Mouse (Mus musculus): ENCODE measurements at regions not wholly inside any gene's neighbourhood (a gene's known extent, or its start where the extent isn't known, plus 50 kb on each side); places are given as distances from the start of the nearest gene placed in this dataset.
A peak's percentile ranks its signal among the peaks of the same experiment; 100 is the strongest.

GRCm38 (mm10) chr17:27364899-27365298 lies 156.3 kb downstream of the Grm4 start:
- no peak for DNase-seq (ENCODE audit: low spot score in 2 of 2)

DNA sequence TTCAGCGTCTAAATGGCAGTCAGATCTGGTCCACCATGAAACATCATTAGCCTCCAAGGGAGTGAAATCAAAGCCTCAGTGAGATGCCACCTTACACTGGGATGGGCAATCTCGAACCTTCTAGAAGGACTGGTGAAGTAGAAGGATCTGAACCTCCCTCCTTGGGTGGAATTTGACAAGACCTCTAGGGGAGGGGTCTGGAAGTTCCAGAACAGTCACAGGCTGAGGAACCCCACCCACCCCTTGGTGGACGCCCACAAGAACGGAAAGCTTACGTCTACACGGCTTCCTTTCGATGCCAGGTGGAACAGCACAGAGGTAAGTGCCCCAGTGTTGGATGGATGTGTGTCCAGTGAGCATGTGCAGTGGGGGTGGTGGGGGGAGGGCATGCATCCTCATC lies 156.9 kb downstream of the Grm4 start:
- DNase-seq (ENCODE audit: low spot score in 2 of 2), result no peak

DNA sequence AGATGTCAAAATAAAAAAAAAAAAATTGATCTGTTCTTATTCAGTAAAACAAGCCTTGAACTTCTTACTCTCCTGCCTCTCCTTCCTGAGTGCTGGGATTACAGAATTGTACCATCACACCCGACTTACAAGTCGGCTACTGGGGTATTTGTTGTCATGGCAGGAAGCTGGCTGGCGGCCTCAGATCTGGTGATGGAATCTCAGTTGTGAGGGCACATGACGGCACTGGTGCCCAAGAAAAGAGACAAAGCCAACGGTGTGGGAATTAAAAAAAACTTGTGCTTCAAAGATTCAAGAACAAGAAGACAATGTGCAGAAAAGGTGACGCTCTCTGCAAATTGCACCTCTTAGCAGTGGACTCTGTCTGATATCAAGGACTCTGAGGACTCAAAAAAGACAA lies 157.3 kb downstream of the Grm4 start:
- DNase-seq (ENCODE audit: low spot score in 2 of 2), result no peak

DNA sequence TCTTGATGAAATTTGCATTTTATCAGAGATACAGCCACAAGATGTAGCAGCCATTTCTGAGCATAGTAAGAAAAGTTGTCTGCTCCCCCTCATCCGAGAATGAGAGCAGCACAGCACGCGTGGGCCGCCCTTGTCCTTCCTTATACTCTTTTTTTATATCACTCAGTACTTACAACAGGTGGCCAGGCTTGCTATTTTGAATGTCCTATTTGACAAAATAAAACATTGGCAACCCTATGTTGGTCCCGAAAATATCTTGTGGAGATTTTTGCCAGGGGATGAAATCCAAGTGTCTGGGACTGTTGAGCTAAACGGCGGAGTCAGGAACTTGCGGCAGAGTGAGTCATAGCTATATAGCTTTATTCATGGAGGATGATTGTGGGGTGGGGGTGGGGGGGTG lies 158.0 kb upstream of the Lemd2 start:
- DNase-seq (ENCODE audit: low spot score in 2 of 2), result peak; percentile 5 to 36

DNA sequence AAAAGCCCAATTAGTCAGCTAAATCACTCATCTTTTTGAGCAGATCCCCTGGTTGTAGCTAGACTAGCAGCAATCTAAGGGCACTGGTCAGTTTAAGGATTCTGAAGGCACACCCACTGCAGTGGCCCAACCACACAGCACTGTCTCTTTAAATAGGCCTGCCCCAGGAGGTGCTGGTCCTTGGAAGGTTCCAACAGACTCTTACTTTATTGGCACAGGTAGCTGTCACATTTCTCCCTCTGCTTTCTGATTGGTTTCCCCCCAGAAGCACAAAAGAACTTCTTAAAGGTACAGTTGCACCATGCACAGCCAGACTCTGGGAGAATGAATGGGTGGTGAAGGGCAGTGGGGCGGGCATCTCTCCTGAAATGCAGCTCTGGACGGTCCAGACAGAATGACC lies 157.1 kb upstream of the Lemd2 start:
- DNase-seq (ENCODE audit: low spot score in 2 of 2), result peak in 1 of 2 experiments; percentile 18

DNA sequence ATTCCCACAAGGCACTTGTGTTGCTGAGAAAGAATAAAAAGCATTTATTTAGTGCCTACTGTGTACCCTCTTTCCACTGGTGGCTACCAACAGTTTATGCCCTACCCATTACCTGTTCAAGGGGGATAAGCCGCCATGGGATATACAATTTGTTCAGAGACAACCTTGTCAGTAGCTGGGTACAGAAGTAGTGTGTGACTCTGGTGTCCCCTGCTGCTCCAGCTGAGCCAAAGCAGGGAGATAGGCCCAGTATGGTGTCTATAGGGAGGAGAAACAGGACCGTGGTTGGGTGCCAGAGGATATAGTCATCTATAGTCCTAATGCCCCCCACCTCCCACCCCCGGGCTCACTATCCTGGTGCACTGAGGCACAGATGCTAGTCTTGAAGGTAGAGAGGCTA lies 152.6 kb upstream of the Lemd2 start:
- DNase-seq (ENCODE audit: low spot score in 2 of 2), result no peak

- no peak for DNase-seq (ENCODE audit: low spot score in 2 of 2)
Observed at GRCm38 (mm10) chr17:27355717-27356116, 151.4 kb upstream of the Lemd2 start.

DNA sequence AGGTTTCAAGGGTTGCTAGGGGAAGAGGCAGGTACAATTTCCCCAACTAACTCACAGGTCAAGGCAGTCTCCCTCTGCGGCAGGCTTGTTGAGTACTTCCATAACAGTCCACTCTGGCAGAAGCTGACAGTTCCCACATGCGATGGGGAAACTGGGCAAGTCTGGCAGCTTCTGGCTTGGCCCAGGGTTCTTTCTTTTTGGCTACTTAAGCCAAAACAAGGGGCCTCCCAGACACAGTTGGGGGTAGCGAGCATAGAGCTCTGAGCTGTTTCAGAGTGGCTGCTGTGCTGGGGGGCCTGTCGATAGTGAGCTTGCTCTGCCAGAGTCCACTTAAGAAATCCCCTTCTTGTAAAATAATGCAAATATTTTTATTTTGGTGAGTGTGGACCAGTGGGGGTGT lies 150.8 kb upstream of the Lemd2 start:
- DNase-seq (ENCODE audit: low spot score in 2 of 2), result no peak

- no peak for DNase-seq (ENCODE audit: low spot score in 2 of 2)
Observed at GRCm38 (mm10) chr17:27349911-27350310, 145.6 kb upstream of the Lemd2 start.

GRCm38 (mm10) chr17:27349432-27349831 lies 145.2 kb upstream of the Lemd2 start:
- DNase-seq (ENCODE audit: low spot score in 2 of 2), result no peak

DNA sequence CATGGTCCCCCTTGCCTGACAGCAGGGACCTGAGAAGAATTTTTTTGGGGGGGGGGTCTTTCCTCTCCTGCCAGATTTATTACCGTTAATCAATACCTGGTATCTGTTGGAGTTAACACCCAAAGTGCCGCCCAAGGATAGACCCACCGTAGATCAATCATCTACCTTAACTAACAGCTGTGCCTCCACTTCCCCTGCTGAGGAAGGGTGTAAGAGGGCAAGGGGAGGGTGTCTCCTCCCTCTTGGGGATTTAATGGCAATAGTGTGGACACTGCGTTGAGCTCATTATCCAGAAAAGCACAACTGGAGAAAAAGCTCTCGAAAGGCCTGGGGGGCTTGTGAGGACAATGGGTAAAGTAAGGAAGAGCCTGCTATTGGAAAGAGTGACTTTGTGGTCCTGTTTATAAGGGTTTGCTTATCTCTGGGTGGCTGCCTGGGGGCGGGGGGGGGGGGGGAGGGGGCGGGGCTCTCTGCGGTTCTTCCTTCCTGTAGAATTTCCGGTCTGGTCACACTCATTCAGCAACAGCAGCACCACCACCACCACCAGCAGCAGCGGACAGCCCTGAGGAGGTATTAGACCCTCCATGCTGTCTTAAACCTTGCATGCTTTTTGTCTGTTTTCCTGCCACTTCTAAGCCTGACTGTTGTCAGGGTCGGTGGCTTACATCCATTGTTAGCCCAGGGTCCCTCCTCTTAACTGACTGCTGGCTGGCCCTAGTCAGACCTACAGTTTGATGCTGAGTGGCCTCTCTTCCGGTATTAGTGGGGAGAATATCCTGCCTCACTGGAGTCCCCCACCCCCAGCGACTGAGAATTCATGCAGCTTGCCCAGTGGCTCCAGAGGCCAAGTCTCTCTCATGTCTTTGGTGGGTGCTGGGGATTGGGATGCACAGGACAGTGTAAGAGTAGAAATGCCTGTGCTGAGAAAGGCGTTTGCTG lies 138.0 kb upstream of the Lemd2 start:
- DNase-seq (ENCODE audit: low spot score in 2 of 2), result no peak

GRCm38 (mm10) chr17:27339823-27340222 lies 135.6 kb upstream of the Lemd2 start:
- no peak for DNase-seq (ENCODE audit: low spot score in 2 of 2)

- DNase-seq (ENCODE audit: low spot score in 2 of 2), result no peak
Observed at GRCm38 (mm10) chr17:27339261-27339660, 135.0 kb upstream of the Lemd2 start.

DNA sequence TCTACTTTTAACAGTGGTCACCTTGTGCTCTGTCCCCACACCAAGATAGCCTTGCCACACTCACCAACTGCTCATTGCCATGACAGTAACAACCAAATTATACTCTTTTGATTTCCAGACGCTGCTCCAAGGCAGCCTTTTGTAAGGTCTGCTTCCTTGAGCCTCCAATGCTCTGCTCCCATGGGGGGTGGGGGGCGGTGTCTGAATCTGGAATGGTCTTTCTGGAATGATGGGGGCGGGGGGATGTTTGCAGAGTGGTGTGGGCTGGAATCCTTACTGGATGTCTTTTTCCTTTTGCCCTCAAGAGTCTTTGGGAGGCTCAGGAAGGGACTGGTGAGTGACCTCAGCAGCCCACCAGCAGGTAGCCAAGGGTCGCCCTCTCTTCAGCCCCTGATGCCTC lies 131.4 kb upstream of the Lemd2 start:
- no peak for DNase-seq (ENCODE audit: low spot score in 2 of 2)

- peak; percentile 61 to 92 for DNase-seq (ENCODE audit: low spot score in 2 of 2)
Observed at GRCm38 (mm10) chr17:27333593-27333992, 129.3 kb upstream of the Lemd2 start.

GRCm38 (mm10) chr17:27333141-27333540 lies 128.9 kb upstream of the Lemd2 start:
- no peak for DNase-seq (ENCODE audit: low spot score in 2 of 2)

DNA sequence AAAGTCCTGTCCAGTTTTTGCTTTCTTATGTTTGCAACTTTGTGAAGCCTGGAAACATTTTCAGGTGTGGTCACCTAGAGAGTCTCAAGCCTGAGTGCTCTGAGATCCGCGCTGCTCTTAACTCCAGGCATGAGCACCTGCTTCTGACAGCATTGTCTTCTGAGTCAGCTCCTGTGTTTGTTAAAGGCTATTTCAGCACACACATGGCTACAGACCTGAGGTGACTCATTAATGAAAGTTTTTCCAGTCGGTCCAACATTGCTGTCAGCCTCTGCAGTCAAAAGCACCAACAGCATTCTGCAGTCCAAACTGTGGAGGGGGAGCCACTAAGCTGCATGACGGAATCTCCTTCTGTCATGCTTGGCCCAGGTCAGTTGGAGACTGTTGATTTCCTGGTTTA lies 127.8 kb upstream of the Lemd2 start:
- no peak for DNase-seq (ENCODE audit: low spot score in 2 of 2)

DNA sequence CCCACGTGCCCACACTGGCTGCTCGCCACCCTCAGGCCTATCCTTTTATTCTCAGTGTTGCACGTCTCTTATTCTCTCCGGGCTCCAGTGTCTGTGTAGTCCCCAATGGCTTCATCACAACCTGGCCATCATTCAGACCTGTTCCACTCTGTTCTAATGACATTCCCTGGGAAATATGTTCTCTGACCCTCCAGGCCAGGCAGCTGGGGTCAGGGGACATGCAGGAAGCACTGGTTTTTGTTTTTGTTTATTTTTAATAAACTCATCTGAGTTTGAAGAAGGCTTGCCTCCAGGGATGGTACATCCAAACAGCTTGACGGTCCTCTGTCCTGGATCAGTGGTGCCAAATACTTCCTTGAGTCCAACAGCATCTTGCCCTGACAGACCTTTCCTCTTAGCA lies 127.4 kb upstream of the Lemd2 start:
- no peak for DNase-seq (ENCODE audit: low spot score in 2 of 2)

GRCm38 (mm10) chr17:27329791-27330190 lies 125.5 kb upstream of the Lemd2 start:
- no peak for DNase-seq (ENCODE audit: low spot score in 2 of 2)

- DNase-seq (ENCODE audit: low spot score in 2 of 2), result no peak
Observed at GRCm38 (mm10) chr17:27329183-27329582, 124.9 kb upstream of the Lemd2 start.

DNA sequence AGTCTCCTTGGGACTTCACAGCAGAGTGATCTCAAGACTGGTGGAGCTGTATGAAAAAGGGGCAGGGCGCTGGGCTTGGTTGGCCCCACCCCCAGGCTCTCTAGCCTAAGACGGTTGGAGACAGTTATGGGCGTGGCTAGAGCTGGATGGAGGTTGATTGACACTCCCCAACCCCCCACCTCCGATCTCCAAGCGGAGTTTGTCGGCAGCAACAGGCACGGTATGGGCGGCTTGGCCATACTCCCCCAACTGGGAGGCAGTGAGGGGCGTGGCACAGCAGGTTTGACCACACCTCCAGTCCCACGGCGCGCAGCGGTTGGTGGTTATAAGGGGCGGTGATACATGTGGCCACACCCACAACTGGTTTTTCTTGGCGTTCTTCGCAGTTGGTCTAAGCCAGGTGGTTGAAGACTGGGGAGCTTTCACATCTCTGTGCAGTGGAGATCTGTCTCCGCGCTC lies 120.8 kb upstream of the Lemd2 start:
- DNase-seq (ENCODE audit: low spot score in 2 of 2), result peak; percentile 11 to 31

DNA sequence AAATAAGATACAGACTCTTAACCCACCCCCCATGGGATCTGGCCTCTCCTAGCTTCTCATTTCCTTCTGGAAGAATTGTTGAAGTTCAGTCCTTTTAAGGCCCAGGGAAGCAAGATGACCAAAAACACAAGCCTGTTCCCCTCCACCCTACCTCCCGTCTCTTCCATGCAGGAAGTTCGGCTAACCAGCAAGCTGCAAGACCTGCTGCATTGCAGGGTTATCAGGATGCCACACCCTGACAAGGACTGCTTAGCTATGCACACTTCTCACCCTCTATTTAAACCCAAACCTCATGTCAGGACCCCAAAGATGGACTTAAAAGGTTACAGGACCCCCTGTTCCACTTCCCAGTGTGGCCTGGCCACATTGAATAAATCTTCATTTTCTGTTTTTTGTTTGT lies 119.2 kb upstream of the Lemd2 start:
- DNase-seq (ENCODE audit: low spot score in 2 of 2), result peak in 1 of 2 experiments; percentile 0

DNA sequence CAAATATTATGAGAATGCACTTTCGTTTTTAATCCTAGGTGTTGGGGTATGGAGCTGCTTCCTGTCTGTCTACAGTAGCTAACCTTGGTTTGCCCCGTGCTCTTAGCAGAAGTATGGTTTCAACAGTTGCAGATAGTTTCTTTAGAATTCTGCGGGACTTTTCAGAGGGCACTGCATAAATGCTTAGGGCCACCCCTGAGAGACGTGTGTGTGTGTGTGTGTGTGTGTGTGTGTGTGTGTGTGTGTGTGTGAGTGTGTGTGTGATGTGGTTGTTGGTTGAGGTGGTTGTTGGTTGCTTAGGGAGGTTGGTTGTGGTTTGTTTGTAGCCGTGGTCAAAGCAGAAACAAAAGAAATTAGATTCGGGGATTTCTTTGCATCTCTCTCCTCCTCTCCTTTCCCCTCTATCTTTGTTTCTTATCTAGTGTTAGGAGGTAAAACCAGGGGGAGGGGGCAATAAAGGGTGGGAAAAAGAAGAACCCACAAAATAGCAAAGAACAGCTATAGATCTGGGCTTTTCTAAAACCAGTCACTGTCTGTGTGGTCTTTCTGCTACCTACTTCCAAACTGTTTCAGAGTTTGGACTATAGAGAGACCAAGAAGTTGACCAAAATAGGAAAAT lies 118.7 kb upstream of the Lemd2 start:
- peak in 1 of 2 experiments; percentile 0 for DNase-seq (ENCODE audit: low spot score in 2 of 2)

All from layer of hippocampus, adult 18-20 months (tissue).